Mouse (Mus musculus) stomach, embryonic 14.5 days (tissue): ENCODE data around the gene Ccdc141. TPM values are rescaled to one million over a fixed set of nuclear protein-coding genes. Genes with fewer than 3 reads are reported as not detected.

Experiments
- ATAC-seq: fragments of 200-750 bp; cut with Nextera tagmentation; 2 replicates; pipeline ENCODE4 v1.8.0; 2017; ENCODE audit warnings: low read depth, moderate TSS enrichment; ENCODE audit not compliant: insufficient number of reproducible peaks, insufficient read depth, low FRiP score
- H3K27ac ChIP-seq: fragments of 300-500 bp; sonication (generic); 2 replicates; pipeline ENCODE4 v1.5.1; 2014; ENCODE audit warnings: mild to moderate bottlenecking, low read length, moderate library complexity, mixed read lengths
- H3K27me3 ChIP-seq: fragments of 300-500 bp; sonication (generic); 2 replicates; pipeline ENCODE4 v1.6.1; 2014; ENCODE audit warnings: low read length, control low read depth, mixed read lengths; ENCODE audit not compliant: control insufficient read depth, insufficient read depth
- H3K36me3 ChIP-seq: fragments of 300-500 bp; sonication (generic); 2 replicates; pipeline ENCODE4 v1.6.1; 2014; ENCODE audit warnings: mild to moderate bottlenecking, control low read depth, low read length, moderate library complexity, mixed read lengths; ENCODE audit not compliant: control insufficient read depth, insufficient read depth
- H3K4me1 ChIP-seq: fragments of 300-500 bp; sonication (generic); 2 replicates; pipeline ENCODE4 v1.6.1; 2014; ENCODE audit warnings: low read length, control low read depth, mixed read lengths; ENCODE audit not compliant: control insufficient read depth, insufficient read depth
- H3K4me2 ChIP-seq: fragments of 300-500 bp; sonication (generic); replicated peaks from 2 replicates; pipeline ENCODE4 v1.6.1; 2014; ENCODE audit warnings: low read depth, low read length, control low read depth
- H3K4me3 ChIP-seq: fragments of 300-500 bp; sonication (generic); 2 replicates; pipeline ENCODE4 v1.5.1; 2014; ENCODE audit warnings: low read depth, low read length, control low read depth
- H3K9ac ChIP-seq: fragments of 300-500 bp; sonication (generic); replicated peaks from 2 replicates; pipeline ENCODE4 v1.6.1; 2014; ENCODE audit warnings: low read depth, mild to moderate bottlenecking, control low read depth, low read length, moderate library complexity, mixed read lengths
- H3K9me3 ChIP-seq: fragments of 300-500 bp; sonication (generic); 2 replicates; pipeline ENCODE4 v1.6.1; 2016; ENCODE audit warnings: low read depth, low read length, control low read depth; ENCODE audit not compliant: control insufficient read depth
- WGBS: fragments of 180-500 bp; shearing (Covaris S2); extraction: QIAGEN DNeasy Blood & Tissue Kit; methylation state at CpG from one replicate; pipeline ENCODE4 v1.1.7; 2014; 5-methylcytosine and 5-hydroxymethylcytosine counted together
- polyA plus RNA-seq: library from polyadenylated mRNA; unstranded; fragments of >200 nt; fragmentation: Nextera tagmentation; extraction: Ambion mirVana; gene quantifications from 2 replicates; pipeline ENCODE4 v1.2.1, GENCODE M21; 2014

Gene Ccdc141
- polyA plus RNA-seq, 1 experiment from 2014 or later: 11.2 TPM

GRCm38 (mm10) chr2:77146291-77146690, 24.1 kb downstream of the Ccdc141 start:
- Histone ChIP-seq H3K27me3 (no peaks in the 10 kb centered on the region), H3K4me1 (no peaks in the 10 kb centered on the region), H3K27ac (no peak overlapping the region), H3K9me3 (no peaks in the 10 kb centered on the region), H3K4me3 (no peak overlapping the region), H3K4me2 (no peak overlapping the region), H3K9ac (no peak overlapping the region), H3K36me3 (no peaks in the 10 kb centered on the region)
- ATAC-seq: no peak
- WGBS: 26% methylated on average over 3 of the region's 3 CpGs

GRCm38 (mm10) chr2:77143536-77143935, 26.9 kb downstream of the Ccdc141 start:
- Histone ChIP-seq H3K4me3 (no peak overlapping the region), H3K27ac (no peak overlapping the region), H3K9me3 (no peaks in the 10 kb centered on the region), H3K4me1 (no peaks in the 10 kb centered on the region), H3K27me3 (no peaks in the 10 kb centered on the region), H3K9ac (no peak overlapping the region), H3K4me2 (no peak overlapping the region), H3K36me3 (no peaks in the 10 kb centered on the region)
- ATAC-seq: no peak
- 29% methylated on average over 6 of the region's 6 CpGs for WGBS

GRCm38 (mm10) chr2:77138879-77139278, 31.6 kb downstream of the Ccdc141 start:
- Histone ChIP-seq H3K4me1 (no peaks in the 10 kb centered on the region), H3K36me3 (no peaks in the 10 kb centered on the region), H3K4me2 (no peak overlapping the region), H3K9me3 (no peaks in the 10 kb centered on the region), H3K9ac (no peak overlapping the region), H3K27me3 (no peaks in the 10 kb centered on the region), H3K4me3 (no peak overlapping the region), H3K27ac (no peak overlapping the region)
- no peak for ATAC-seq
- WGBS: 42% methylated on average over 6 of the region's 6 CpGs

GRCm38 (mm10) chr2:77134906-77135305, 35.5 kb downstream of the Ccdc141 start:
- Histone ChIP-seq H3K27ac (no peak overlapping the region), H3K4me2 (no peak overlapping the region), H3K9ac (no peak overlapping the region), H3K27me3 (no peaks in the 10 kb centered on the region), H3K4me3 (no peak overlapping the region), H3K36me3 (no peaks in the 10 kb centered on the region), H3K9me3 (no peaks in the 10 kb centered on the region), H3K4me1 (no peaks in the 10 kb centered on the region)
- 16% methylated on average over 1 of the region's 1 CpGs for WGBS
- ATAC-seq: no peak

DNA sequence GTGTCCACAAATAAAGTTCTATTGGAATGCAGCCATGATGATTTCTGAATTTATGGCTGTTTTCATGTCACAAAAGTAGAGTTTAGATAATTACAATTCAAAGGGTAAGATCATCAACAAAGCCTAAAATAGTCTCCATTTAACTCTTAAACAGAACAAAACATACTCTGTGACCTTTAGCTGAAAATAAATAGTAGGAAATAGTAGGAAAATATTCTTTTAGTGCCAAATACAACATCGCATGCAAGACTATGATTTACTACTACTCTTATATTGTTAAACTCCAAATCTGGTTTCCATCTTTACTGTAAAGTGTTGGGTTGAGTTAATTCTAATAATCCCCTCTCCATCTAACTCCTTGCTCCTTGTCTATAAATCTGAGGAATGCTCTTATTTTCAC, 37.0 kb downstream of the Ccdc141 start:
- Histone ChIP-seq H3K27me3 (no peaks in the 10 kb centered on the region), H3K9me3 (no peaks in the 10 kb centered on the region), H3K4me3 (no peak overlapping the region), H3K9ac (no peak overlapping the region), H3K36me3 (no peaks in the 10 kb centered on the region), H3K4me1 (no peaks in the 10 kb centered on the region), H3K4me2 (no peak overlapping the region), H3K27ac (no peak overlapping the region)
- 83% methylated on average over 1 of the region's 1 CpGs for WGBS
- no peak for ATAC-seq

DNA sequence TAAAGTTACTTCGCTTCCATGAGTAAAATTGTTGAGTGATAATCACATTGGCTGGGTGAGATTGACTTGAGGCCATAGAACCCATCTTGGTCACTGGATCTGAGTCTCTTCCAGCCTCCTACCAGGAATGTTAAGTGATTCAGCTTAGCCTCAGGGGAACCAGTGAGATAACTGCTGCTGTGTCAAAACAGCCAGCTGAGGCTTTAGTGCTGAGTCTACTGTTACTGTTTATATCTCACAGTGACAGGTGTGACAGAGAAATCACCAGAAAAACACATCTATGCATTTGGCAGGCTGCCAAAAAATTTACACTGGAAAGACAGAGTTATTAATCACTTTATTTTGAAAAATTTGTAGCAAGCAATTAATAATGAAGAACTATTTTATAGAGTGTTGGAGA, 43.5 kb downstream of the Ccdc141 start:
- Histone ChIP-seq H3K9me3 (no peaks in the 10 kb centered on the region), H3K27ac (no peak overlapping the region), H3K4me1 (no peaks in the 10 kb centered on the region), H3K4me2 (no peak overlapping the region), H3K4me3 (no peak overlapping the region), H3K27me3 (no peaks in the 10 kb centered on the region), H3K9ac (no peak overlapping the region), H3K36me3 (no peaks in the 10 kb centered on the region)
- WGBS: 64% methylated on average over 1 of the region's 1 CpGs
- no peak for ATAC-seq

DNA sequence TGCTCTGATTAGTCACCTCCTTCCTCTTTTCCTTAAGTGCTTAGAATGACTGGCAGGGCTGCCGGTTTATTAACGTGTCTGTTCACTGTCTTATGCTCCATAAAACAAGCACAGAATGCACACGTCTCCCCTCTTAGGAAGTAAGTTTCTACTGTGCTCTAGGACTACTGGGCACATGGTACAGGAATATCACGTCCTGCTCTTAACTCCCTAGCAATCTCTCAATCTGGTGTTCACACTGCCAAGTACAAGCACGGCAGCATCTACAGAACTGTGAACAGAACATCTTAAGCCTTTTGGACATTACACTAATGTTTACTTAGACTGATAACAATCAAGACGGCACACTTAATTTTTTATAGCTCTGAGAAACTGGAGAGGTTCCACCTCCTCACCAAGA, 52.3 kb downstream of the Ccdc141 start:
- Histone ChIP-seq H3K27me3 (no peaks in the 10 kb centered on the region), H3K36me3 (no peaks in the 10 kb centered on the region), H3K4me2 (no peak overlapping the region), H3K9me3 (no peaks in the 10 kb centered on the region), H3K9ac (no peak overlapping the region), H3K27ac (no peak overlapping the region), H3K4me1 (no peaks in the 10 kb centered on the region), H3K4me3 (no peak overlapping the region)
- ATAC-seq: no peak
- WGBS: 48% methylated on average over 6 of the region's 6 CpGs

DNA sequence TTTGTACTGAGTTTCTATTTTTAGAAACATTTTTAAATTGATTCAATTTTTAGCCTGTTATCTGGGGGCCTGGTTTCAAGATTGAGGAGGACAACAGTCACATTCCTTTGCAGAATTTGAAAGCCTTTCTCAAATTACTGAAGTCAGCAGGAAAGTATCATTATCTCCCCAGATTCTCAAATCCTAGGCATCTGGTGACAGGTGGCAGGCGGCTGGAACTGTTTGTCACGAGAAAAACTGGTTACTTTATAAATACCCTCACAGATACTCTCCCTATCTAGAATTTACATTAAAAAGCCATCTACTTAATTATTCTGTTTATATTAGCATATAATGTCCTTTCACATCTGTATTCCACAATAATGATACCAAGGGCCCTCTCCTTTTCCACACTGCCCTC, 56.1 kb downstream of the Ccdc141 start:
- Histone ChIP-seq H3K9me3 (no peaks in the 10 kb centered on the region), H3K27me3 (no peaks in the 10 kb centered on the region), H3K4me3 (no peak overlapping the region), H3K4me2 (no peak overlapping the region), H3K4me1 (no peaks in the 10 kb centered on the region), H3K9ac (no peak overlapping the region), H3K27ac (no peak overlapping the region), H3K36me3 (no peaks in the 10 kb centered on the region)
- WGBS: 44% methylated on average over 2 of the region's 2 CpGs
- no peak for ATAC-seq

DNA sequence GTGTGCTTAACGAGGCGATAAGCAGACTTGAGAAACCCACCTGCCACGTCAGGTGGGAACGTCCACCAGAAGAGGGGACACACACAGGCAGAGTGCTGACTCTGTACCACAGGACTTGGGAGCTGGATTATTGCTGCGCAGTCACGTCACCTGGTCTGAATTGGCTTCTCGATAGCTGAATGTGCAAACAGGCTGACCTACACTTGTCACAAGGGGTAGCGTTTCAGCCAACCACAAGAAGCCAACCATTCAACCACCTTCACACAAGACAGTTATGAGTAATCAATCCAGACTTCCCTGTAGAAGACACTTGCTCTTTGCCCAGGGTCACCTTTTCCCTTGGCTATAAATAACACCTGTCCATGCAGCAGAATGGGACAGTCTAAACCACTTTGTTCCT, 56.6 kb downstream of the Ccdc141 start:
- 81% methylated on average over 8 of the region's 8 CpGs for WGBS
- no peaks in the 10 kb centered on the region for H3K9me3 ChIP-seq
- H3K9ac ChIP-seq: no peak overlapping the region
- H3K4me3 ChIP-seq: no peak overlapping the region
- no peaks in the 10 kb centered on the region for H3K36me3 ChIP-seq
- no peak for ATAC-seq
- H3K27ac ChIP-seq: no peak overlapping the region
- H3K4me2 ChIP-seq: no peak overlapping the region
- no peaks in the 10 kb centered on the region for H3K4me1 ChIP-seq
- no peaks in the 10 kb centered on the region for H3K27me3 ChIP-seq
